Mouse (Mus musculus) stomach, postnatal 0 days (tissue): ENCODE measurements around the gene Ckmt1. TPM values are rescaled to one million over a fixed set of nuclear protein-coding genes. Genes with fewer than 3 reads are reported as not detected.
"Not testable (repeated sequence)": the region's sequence is repeated elsewhere in the genome, so short reads cannot be mapped to it uniquely, and the experiment has no call there.

Experiments used
- ATAC-seq: fragments of 200-750 bp; cut with Nextera tagmentation; 2 replicates; pipeline ENCODE4 v1.8.0; 2017; ENCODE audit not compliant: low FRiP score, low TSS enrichment
- DNase-seq: peaks from one replicate; pipeline ENCODE4 v3.0.0-alpha.2; 2016; ENCODE audit warnings: low spot score
- H3K27ac ChIP-seq: fragments of 300-500 bp; sonication (generic); replicated peaks from 2 replicates; pipeline ENCODE4 v1.5.1; 2014; ENCODE audit warnings: mild to moderate bottlenecking, control low read depth
- H3K27me3 ChIP-seq: fragments of 300-500 bp; sonication (generic); 2 replicates; pipeline ENCODE4 v1.6.1; 2014; ENCODE audit warnings: low read length; ENCODE audit not compliant: control insufficient read depth, insufficient read depth
- H3K36me3 ChIP-seq: fragments of 300-500 bp; sonication (generic); 2 replicates; pipeline ENCODE4 v1.6.1; 2014; ENCODE audit warnings: low read length, mixed read lengths; ENCODE audit not compliant: control insufficient read depth, insufficient read depth
- H3K4me1 ChIP-seq: fragments of 300-500 bp; sonication (generic); replicated peaks from 2 replicates; pipeline ENCODE4 v1.6.1; 2014; ENCODE audit warnings: antibody characterized with exemption; ENCODE audit not compliant: control insufficient read depth, insufficient read depth
- H3K4me2 ChIP-seq: fragments of 300-500 bp; sonication (generic); replicated peaks from 2 replicates; pipeline ENCODE4 v1.6.1; 2014; ENCODE audit warnings: low read depth, mild to moderate bottlenecking, control low read depth, moderate library complexity
- H3K4me3 ChIP-seq: fragments of 300-500 bp; sonication (generic); 2 replicates; pipeline ENCODE4 v1.5.1; 2014; ENCODE audit warnings: low read depth, low read length, control low read depth
- H3K9ac ChIP-seq: fragments of 300-500 bp; sonication (generic); 2 replicates; pipeline ENCODE4 v1.6.1; 2014; ENCODE audit warnings: mild to moderate bottlenecking, low read length, control low read depth, mixed read lengths
- H3K9me3 ChIP-seq: fragments of 300-500 bp; sonication (generic); 2 replicates; pipeline ENCODE4 v1.6.1; 2016; ENCODE audit warnings: low read length; ENCODE audit not compliant: control insufficient read depth
- CTCF ChIP-seq: IDR thresholded peaks from 2 replicates; pipeline ENCODE4 v1.5.1; 2016; ENCODE audit warnings: antibody characterized with exemption, low read depth, mild to moderate bottlenecking, moderate library complexity
- EP300 ChIP-seq: optimal IDR thresholded peaks from 2 replicates; pipeline ENCODE3; 2016; ENCODE audit warnings: antibody characterized with exemption
- WGBS: fragments of 180-500 bp; shearing (Covaris S2); extraction: QIAGEN DNeasy Blood & Tissue Kit; methylation state at CpG from one replicate; pipeline ENCODE4 v1.1.7; 2014; 5-methylcytosine and 5-hydroxymethylcytosine counted together
- polyA plus RNA-seq: library from polyadenylated mRNA; unstranded; fragments of >200 nt; fragmentation: Nextera tagmentation; extraction: Ambion mirVana; gene quantifications from 2 replicates; pipeline ENCODE4 v1.2.1, GENCODE M21; 2015

The Ckmt1 gene
- polyA plus RNA-seq, 1 experiment from 2014 or later = 625 TPM

DNA sequence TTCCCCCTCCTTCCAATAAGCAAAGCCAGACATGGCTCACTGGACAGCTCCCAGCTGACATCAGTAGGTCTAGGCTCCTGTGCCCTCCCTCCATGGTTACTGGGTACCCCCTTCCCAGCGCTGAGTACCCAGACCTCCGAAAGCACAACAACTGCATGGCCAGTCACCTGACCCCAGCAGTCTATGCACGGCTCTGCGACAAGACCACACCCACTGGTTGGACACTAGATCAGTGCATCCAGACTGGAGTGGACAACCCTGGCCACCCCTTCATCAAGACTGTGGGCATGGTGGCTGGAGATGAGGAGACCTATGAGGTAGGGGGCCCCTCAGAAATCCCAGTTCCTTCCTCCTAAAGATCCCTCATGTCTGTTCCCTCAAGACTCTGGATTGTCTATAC lies 1.9 kb downstream of the Ckmt1 start:
- ATAC-seq (no peak), DNase-seq (no peak)
- no peak overlapping the region for H3K27ac ChIP-seq
- no peak overlapping the region for H3K9ac ChIP-seq
- H3K4me2 ChIP-seq = peak overlapping the region; percentile 60; the same call in 1 of the 2 replicates
- TF ChIP-seq CTCF = no peak
- TF ChIP-seq EP300 = no peak
- no peaks in the 10 kb centered on the region; the same call in 1 of the 2 replicates for H3K36me3 ChIP-seq
- H3K27me3 ChIP-seq = no peaks in the 10 kb centered on the region
- H3K9me3 ChIP-seq = no peaks in the 10 kb centered on the region
- 52% methylated on average over 4 of the region's 4 CpGs for WGBS
- no peaks in the 10 kb centered on the region for H3K4me1 ChIP-seq
- H3K4me3 ChIP-seq = no peak overlapping the region

DNA sequence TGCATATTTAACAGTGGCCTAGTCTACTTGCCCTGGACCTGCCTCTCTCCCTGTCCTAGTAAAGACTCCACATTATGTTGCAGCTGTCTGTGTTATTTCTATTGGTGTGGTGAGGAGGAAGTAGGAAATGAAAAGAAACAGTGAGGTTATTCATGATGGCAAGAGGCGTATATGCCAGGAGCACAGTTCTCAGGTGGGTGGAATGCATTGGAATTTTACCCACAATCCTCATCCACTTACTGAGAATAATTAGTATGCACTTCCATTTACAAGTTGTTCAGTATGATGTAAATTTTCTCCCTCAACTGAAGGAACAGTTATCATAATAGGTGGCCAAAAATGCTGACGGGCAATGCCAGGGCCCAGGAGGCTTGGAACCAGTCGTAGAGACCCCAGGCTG lies 6.1 kb downstream of the Ckmt1 start:
- 85% methylated on average over 3 of the region's 3 CpGs for WGBS
- ATAC-seq = no peak
- H3K27me3 ChIP-seq = no peaks in the 10 kb centered on the region
- no peaks in the 10 kb centered on the region for H3K4me1 ChIP-seq
- H3K9ac ChIP-seq = no peak overlapping the region
- no peaks in the 10 kb centered on the region for H3K9me3 ChIP-seq
- TF ChIP-seq EP300 (no peak), CTCF (no peak)
- no peak for DNase-seq
- no peak overlapping the region for H3K4me3 ChIP-seq
- H3K4me2 ChIP-seq = no peak overlapping the region
- H3K36me3 ChIP-seq = no peaks in the 10 kb centered on the region; the same call in 1 of the 2 replicates
- H3K27ac ChIP-seq = no peak overlapping the region

DNA sequence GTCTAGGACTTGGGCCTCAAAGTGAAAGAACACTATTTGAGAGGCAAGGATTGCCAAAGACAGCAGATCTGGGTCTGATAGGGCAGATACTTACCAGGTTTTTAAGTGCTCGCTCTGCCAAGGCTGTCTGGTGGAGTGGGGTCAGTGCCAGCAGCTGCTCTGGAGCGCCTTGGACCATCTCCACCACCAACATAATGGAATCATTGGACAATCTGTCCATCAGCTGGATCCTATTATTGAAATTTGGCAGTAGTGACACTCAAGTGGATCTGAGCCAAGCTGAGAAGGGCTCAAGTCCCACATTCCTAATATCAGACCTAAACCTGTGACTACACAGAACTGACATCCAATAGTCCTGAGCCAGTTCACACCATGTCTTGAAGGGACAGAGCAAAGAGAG lies 11.3 kb downstream of the Ckmt1 start:
- Histone ChIP-seq H3K27ac (no peak overlapping the region), H3K9ac (no peak overlapping the region), H3K4me2 (no peak overlapping the region), H3K27me3 (no peaks in the 10 kb centered on the region), H3K4me1 (no peaks in the 10 kb centered on the region), H3K9me3 (no peaks in the 10 kb centered on the region), H3K36me3 (no peaks in the 10 kb centered on the region), H3K4me3 (no peak overlapping the region)
- DNase-seq (no peak), ATAC-seq (no peak)
- WGBS = 78% methylated on average over 2 of the region's 2 CpGs
- TF ChIP-seq CTCF = no peak
- TF ChIP-seq EP300 = no peak

DNA sequence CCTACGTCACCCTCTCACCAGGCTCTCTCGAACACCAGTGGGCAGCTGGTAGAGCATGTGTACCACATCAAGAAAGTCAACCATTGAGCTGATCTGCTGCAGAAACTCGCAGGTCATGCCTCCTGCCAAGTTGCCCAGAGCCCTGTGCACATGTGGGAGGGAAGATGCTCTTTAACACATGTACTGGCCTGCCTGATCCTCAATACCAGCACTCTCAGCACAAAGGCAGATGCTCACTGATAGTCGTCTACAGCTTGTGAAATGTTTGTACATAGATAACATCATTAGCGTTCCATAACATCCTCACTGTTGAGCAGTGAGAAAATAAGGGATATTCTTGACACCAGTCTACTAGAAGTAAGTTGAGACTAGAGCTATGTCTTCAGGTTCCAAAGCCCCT lies 13.4 kb downstream of the Ckmt1 start:
- H3K9me3 ChIP-seq = no peaks in the 10 kb centered on the region
- H3K36me3 ChIP-seq = no peaks in the 10 kb centered on the region
- H3K4me3 ChIP-seq = no peak overlapping the region
- no peaks in the 10 kb centered on the region for H3K27me3 ChIP-seq
- 76% methylated on average over 5 of the region's 5 CpGs for WGBS
- no peak for DNase-seq
- H3K4me2 ChIP-seq = no peak overlapping the region
- no peaks in the 10 kb centered on the region for H3K4me1 ChIP-seq
- H3K9ac ChIP-seq = no peak overlapping the region
- TF ChIP-seq CTCF = no peak
- TF ChIP-seq EP300 = no peak
- H3K27ac ChIP-seq = no peak overlapping the region
- ATAC-seq = no peak

DNA sequence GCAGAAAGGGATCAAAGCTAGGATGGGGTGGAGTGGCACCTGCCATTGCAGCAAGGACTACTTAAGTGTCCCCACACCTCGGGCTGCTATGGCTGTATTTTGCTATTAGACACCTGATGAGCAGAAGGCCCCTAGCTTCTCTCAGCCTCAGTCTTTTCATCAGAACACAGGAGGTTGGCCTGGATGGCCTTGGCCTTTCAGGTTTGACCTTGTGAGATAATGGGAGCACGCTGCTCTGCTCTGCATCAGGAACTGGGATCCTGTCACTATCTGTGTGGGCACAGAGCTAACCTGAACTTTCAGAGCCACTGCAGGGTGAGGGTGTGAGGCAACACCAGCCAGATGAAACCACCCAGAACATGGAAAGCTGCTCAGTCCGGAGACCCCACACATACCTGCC lies 14.8 kb downstream of the Ckmt1 start:
- H3K4me3 ChIP-seq = no peak overlapping the region
- DNase-seq (no peak), ATAC-seq (no peak)
- WGBS = 72% methylated on average over 3 of the region's 3 CpGs
- H3K27me3 ChIP-seq = no peaks in the 10 kb centered on the region
- TF ChIP-seq CTCF = no peak
- TF ChIP-seq EP300 = no peak
- no peak overlapping the region for H3K27ac ChIP-seq
- no peak overlapping the region for H3K4me2 ChIP-seq
- H3K9me3 ChIP-seq = no peaks in the 10 kb centered on the region
- no peaks in the 10 kb centered on the region for H3K4me1 ChIP-seq
- H3K9ac ChIP-seq = no peak overlapping the region
- H3K36me3 ChIP-seq = no peaks in the 10 kb centered on the region

DNA sequence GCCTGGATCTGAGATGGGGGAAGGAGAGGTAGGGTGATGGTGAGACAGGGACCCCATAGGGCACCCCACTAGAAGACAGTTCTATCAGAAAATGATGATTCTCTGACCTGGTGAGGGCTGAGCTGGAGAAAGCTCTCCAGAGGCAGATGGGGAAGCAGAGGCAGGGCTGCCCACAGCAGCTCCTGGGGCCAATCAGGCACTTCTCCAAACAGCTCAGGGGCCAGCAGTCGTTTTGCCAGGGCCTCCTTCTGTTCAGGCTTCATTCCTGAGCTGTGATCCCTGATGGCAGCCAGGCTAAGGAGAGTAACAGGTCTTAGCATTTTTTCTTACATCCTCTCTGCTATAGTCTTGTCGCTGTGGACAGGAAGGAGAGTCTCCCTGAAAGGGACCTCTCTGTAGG lies 17.3 kb downstream of the Ckmt1 start:
- no peak for TF ChIP-seq EP300
- no peak for TF ChIP-seq CTCF
- Histone ChIP-seq H3K9ac (no peak overlapping the region), H3K27ac (no peak overlapping the region), H3K4me2 (no peak overlapping the region), H3K4me3 (no peak overlapping the region), H3K36me3 (no peaks in the 10 kb centered on the region), H3K4me1 (no peaks in the 10 kb centered on the region), H3K9me3 (no peaks in the 10 kb centered on the region), H3K27me3 (no peaks in the 10 kb centered on the region)
- ATAC-seq (no peak), DNase-seq (no peak)
- 43% methylated on average over 2 of the region's 2 CpGs for WGBS

DNA sequence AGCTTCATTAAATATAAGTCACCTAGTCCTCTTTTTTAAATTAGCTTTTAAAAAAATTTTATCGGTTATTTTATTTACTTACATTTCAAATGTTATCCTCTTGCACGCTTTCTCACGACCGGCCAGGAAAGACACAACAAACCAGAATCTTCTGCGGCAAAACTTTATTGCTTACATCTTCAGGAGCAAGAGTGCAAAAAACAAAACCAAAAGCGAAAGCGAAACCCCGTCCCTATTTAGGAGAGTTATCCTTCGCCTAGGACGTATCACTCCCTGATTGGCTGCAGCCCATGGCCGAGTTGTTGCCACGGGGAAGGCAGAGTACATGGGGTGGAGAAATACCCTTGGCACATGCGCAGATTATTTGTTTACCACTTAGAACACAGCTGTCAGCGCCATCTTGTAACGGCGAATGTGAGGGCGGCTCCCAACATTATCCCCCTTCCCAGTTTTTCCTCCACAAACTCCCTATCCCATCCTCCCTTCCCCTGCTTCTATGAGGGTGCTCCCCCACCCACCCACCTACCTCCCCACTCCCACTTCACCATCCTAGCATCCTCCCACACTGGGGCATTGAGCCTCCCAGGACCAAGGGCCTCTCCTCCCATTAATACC lies 29.6 kb downstream of the Ckmt1 start, which contains the start of gene Strc:
Gene Strc (minus strand): TSS at position 208 of the 615 bp plus-strand sequence.
- not testable (repeated sequence) for H3K9me3 ChIP-seq, H3K4me2 ChIP-seq, H3K27ac ChIP-seq, H3K4me1 ChIP-seq, H3K9ac ChIP-seq, H3K4me3 ChIP-seq, H3K27me3 ChIP-seq, DNase-seq, H3K36me3 ChIP-seq, ATAC-seq
- 93% methylated on average over 14 of the region's 17 CpGs for WGBS
